1 mouse cellular context compared by ENCODE assay signal in genomic region chr6:125433704-125434447, GRCm38 (mm10).
TF ChIP-seq lines count a peak whose summit lies in the region.

No protein-coding gene starts in this region.

TF ChIP-seq in CH12.LX, 34 proteins besides CTCF, POLR2A, EP300 and RAD21 (continued from another document):
- 0 out of 2 replicates have a peak, but pooled peaks have one; percentile 36 for TF ChIP-seq MEF2A (IDR thresholded peaks at IDR 0.05; ENCODE audit: borderline replicate concordance, low read depth, low read length)
